In the genomic region with DNA sequence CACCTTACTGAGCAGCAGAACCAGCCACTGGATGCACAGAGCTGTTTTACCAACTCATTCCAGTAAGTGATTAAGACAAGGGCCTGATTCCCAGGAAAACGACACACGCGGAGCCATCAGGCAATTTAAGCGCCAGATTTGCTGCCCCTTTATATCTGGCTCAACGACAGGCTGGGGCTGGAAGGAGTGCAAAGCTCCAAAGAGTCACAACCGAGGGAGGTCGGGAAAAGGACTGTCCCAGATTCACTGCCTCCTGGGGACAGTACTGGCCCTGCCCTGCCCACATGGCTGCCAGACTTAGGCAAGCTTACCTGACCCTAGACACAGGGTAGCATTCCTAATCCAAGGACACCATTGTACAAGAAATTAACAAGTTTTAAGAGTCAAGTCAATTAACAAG, we compare ENCODE assay signal across 23 mouse cellular contexts.
A peak's percentile ranks its signal among the peaks of the same experiment; 100 is the strongest.
DNase-seq lines count a peak whose midpoint lies in the region; ATAC-seq and TF ChIP-seq lines count a peak whose summit lies in the region.
"Had no signal": no experiment of that assay in that cellular context is flagged by ENCODE, and none has a peak within 500 bp of the region (broad histone marks: within the 10 kb centered on the region; RNA-seq: fewer than 3 reads in every experiment).

No protein-coding gene starts in this region.

- H3K27me3 ChIP-seq in midbrain, embryonic 11.5 days (ENCODE audit: control insufficient read depth, insufficient read depth, low read length): no peaks in the 10 kb centered on the region
- H3K27me3 ChIP-seq: embryonic facial prominence, embryonic 12.5 days; heart, embryonic 15.5 days; neural tube, embryonic 15.5 days; Patski had no signal

- TF ChIP-seq POLR2A in olfactory bulb, adult 2 months (IDR thresholded peaks at IDR 0.05; ENCODE audit: insufficient read depth, low read depth, low read length): no peak

- H3K9me3 ChIP-seq in midbrain, embryonic 11.5 days (ENCODE audit: control insufficient read depth, low read length): no peaks in the 10 kb centered on the region
- H3K9me3 ChIP-seq: embryonic facial prominence, embryonic 12.5 days; forebrain, embryonic 13.5 days; heart, embryonic 15.5 days; hindbrain, embryonic 10.5 days; limb, embryonic 10.5 days; neural tube, embryonic 15.5 days had no signal

- TF ChIP-seq CTCF in layer of hippocampus, adult 2 months (conservative IDR thresholded peaks at IDR 0.05): no peak
- no peak for TF ChIP-seq CTCF in olfactory bulb, adult 2 months (IDR thresholded peaks at IDR 0.05; ENCODE audit: insufficient read depth, low read depth, low read length)

- peaks cover 27% of the 10 kb centered on the region for H3K4me1 ChIP-seq in olfactory bulb, adult 2 months (ENCODE audit: control insufficient read depth, insufficient read depth, low read length)
- peaks cover 8% of the 10 kb centered on the region for H3K4me1 ChIP-seq in midbrain, embryonic 11.5 days (ENCODE audit: control insufficient read depth, insufficient read depth, low read length)

- no peaks in the 10 kb centered on the region for H3K36me3 ChIP-seq in midbrain, embryonic 11.5 days (ENCODE audit: control insufficient read depth, insufficient read depth, low read length)
- H3K36me3 ChIP-seq: embryonic facial prominence, embryonic 12.5 days; heart, embryonic 15.5 days; hindbrain, embryonic 10.5 days; limb, embryonic 10.5 days; neural tube, embryonic 15.5 days had no signal

- H3K27ac ChIP-seq in layer of hippocampus, adult 2 months: peak overlapping the region; percentile 33; the same call in 1 of the 2 replicates
- H3K27ac ChIP-seq in olfactory bulb, adult 2 months (ENCODE audit: insufficient read depth, low read depth, low read length): 0 out of 2 replicates have a peak overlapping the region, but pooled peaks have one; percentile 20
- no peak overlapping the region for H3K27ac ChIP-seq in midbrain, embryonic 11.5 days (ENCODE audit: low read depth, low read length)
- H3K27ac ChIP-seq: embryonic facial prominence, embryonic 12.5 days; forebrain, embryonic 13.5 days; heart, embryonic 15.5 days; hindbrain, embryonic 10.5 days; limb, embryonic 10.5 days; neural tube, embryonic 15.5 days had no signal

- no peak overlapping the region for H3K4me2 ChIP-seq in midbrain, embryonic 11.5 days
- H3K4me2 ChIP-seq: embryonic facial prominence, embryonic 12.5 days; forebrain, embryonic 13.5 days; heart, embryonic 15.5 days; neural tube, embryonic 15.5 days had no signal

- ATAC-seq in midbrain, embryonic 11.5 days (ENCODE audit: low FRiP score): no peak
- ATAC-seq: forebrain, embryonic 13.5 days; liver, postnatal 0 days; midbrain, embryonic 16.5 days; Patski had no signal

- H3K4me3 ChIP-seq in layer of hippocampus, adult 2 months: no peak overlapping the region
- H3K4me3 ChIP-seq in olfactory bulb, adult 2 months (ENCODE audit: insufficient read depth, low read depth, low read length): no peak overlapping the region
- no peak overlapping the region for H3K4me3 ChIP-seq in midbrain, embryonic 11.5 days (ENCODE audit: low read depth, low read length)
- H3K4me3 ChIP-seq: embryonic facial prominence, embryonic 12.5 days; erythroblast, embryonic 14.5 days; forebrain, embryonic 13.5 days; heart, embryonic 15.5 days; hindbrain, embryonic 10.5 days; limb, embryonic 10.5 days; neural tube, embryonic 15.5 days had no signal

- no peak overlapping the region for H3K9ac ChIP-seq in midbrain, embryonic 11.5 days (ENCODE audit: low read length)
- H3K9ac ChIP-seq: embryonic facial prominence, embryonic 12.5 days; forebrain, embryonic 13.5 days; heart, embryonic 15.5 days; liver, postnatal 0 days; neural tube, embryonic 15.5 days had no signal

- DNase-seq in cerebellum, adult 11-12 months: peak; percentile 41
- no peak for DNase-seq in cerebellum, postnatal 4 days (ENCODE audit: low spot score in 2 of 2)
- DNase-seq in layer of hippocampus, adult 2 months (ENCODE audit: low spot score in 2 of 2): no peak
- DNase-seq in layer of hippocampus, postnatal 10 days (ENCODE audit: low spot score in 2 of 2): no peak
- peak; percentile 22 for DNase-seq in cerebellum, adult 8-10 months
- no peak for DNase-seq in kidney, adult 9 months
- DNase-seq in midbrain, embryonic 11.5 days (ENCODE audit: low spot score, missing footprints): no peak
- DNase-seq: adrenal gland, postnatal 14 days; gastrocnemius, postnatal 25 days; kidney, adult 18-20 months; kidney, postnatal 10 days; liver, postnatal 0 days; lung, postnatal 14 days had no signal

- 45% methylated on average over 7 of the region's 7 CpGs for WGBS in olfactory bulb, adult 2 months
- 53% methylated on average over 7 of the region's 7 CpGs for whole genome bisulfite sequencing in midbrain, embryonic 11.5 days

Comparison
In these comparisons a context has a peak if more than half of its experiments do, and no peak if none do; other contexts are left out.
1. DNase-seq: peak in cerebellum, adult 11-12 months (single experiment) and cerebellum, adult 8-10 months (single experiment); none in cerebellum, postnatal 4 days (0 of 2), layer of hippocampus, adult 2 months (0 of 2), layer of hippocampus, postnatal 10 days (0 of 2), kidney, adult 9 months (single experiment) and midbrain, embryonic 11.5 days (single experiment).